Mouse (Mus musculus) liver, adult 2 months (tissue): ENCODE measurements around the gene Brd4.

Source experiments
- CTCF ChIP-seq: fragments of 200-500 bp; IDR thresholded peaks from 2 replicates; pipeline ENCODE4 v1.5.1; 2011; ENCODE audit warnings: low read depth, low read length, control low read depth
- POLR2A ChIP-seq: fragments of 200-500 bp; IDR thresholded peaks from 2 replicates; pipeline ENCODE4 v1.6.1; 2011; ENCODE audit warnings: low read length, control low read depth; ENCODE audit not compliant: insufficient read depth; ENCODE audit errors: extremely low read depth

GRCm38 (mm10) chr17:32321390-32321734, 36.8 kb upstream of the Brd4 start:
- no peak for TF ChIP-seq POLR2A
- TF ChIP-seq CTCF = no peak
